Mouse (Mus musculus) embryonic facial prominence, embryonic 12.5 days (tissue): ENCODE data around the gene Spats2l. TPM values are rescaled to one million over a fixed set of nuclear protein-coding genes. Genes with fewer than 3 reads are reported as not detected.

Experiments
- ATAC-seq: fragments of 200-750 bp; cut with Nextera tagmentation; 2 replicates; pipeline ENCODE4 v1.8.0; 2017; ENCODE audit not compliant: insufficient number of reproducible peaks, insufficient read depth, low FRiP score, low TSS enrichment
- H3K27ac ChIP-seq: fragments of 300-500 bp; sonication (generic); 2 replicates; pipeline ENCODE4 v1.5.1; 2016; ENCODE audit warnings: mild to moderate bottlenecking
- H3K27me3 ChIP-seq: fragments of 300-500 bp; sonication (generic); 2 replicates; pipeline ENCODE4 v1.6.1; 2016; ENCODE audit warnings: mild to moderate bottlenecking, moderate library complexity
- H3K36me3 ChIP-seq: fragments of 300-500 bp; sonication (generic); 2 replicates; pipeline ENCODE4 v1.6.1; 2016; ENCODE audit warnings: mild to moderate bottlenecking
- H3K4me1 ChIP-seq: fragments of 300-500 bp; sonication (generic); 2 replicates; pipeline ENCODE4 v1.6.1; 2016
- H3K4me2 ChIP-seq: fragments of 300-500 bp; sonication (generic); replicated peaks from 2 replicates; pipeline ENCODE4 v1.6.1; 2016; ENCODE audit warnings: mild to moderate bottlenecking, moderate library complexity
- H3K4me3 ChIP-seq: fragments of 300-500 bp; sonication (generic); 2 replicates; pipeline ENCODE4 v1.5.1; 2016; ENCODE audit warnings: mild to moderate bottlenecking
- H3K9ac ChIP-seq: fragments of 300-500 bp; sonication (generic); 2 replicates; pipeline ENCODE4 v1.6.1; 2016; ENCODE audit warnings: mild to moderate bottlenecking, moderate library complexity
- H3K9me3 ChIP-seq: fragments of 300-500 bp; sonication (generic); 2 replicates; pipeline ENCODE4 v1.6.1; 2016; ENCODE audit warnings: mild to moderate bottlenecking, moderate library complexity
- WGBS: fragments of 180-500 bp; shearing (Covaris S2); methylation state at CpG from one replicate; pipeline ENCODE4 v1.1.7; 2016; 5-methylcytosine and 5-hydroxymethylcytosine counted together
- polyA plus RNA-seq: library from polyadenylated mRNA; unstranded; fragments of >200 nt; fragmentation: Nextera tagmentation; extraction: Ambion mirVana; gene quantifications from 2 replicates; pipeline ENCODE4 v1.2.1, GENCODE M21; 2016

The Spats2l gene
- polyA plus RNA-seq, 1 experiment from 2014 or later: 109 TPM

GRCm38 (mm10) chr1:57862024-57862423, 88.1 kb downstream of the Spats2l start:
- no peak overlapping the region for H3K27ac ChIP-seq
- H3K4me3 ChIP-seq: no peak overlapping the region
- H3K4me2 ChIP-seq: no peak overlapping the region
- 38% methylated on average over 4 of the region's 4 CpGs for WGBS
- no peaks in the 10 kb centered on the region for H3K9me3 ChIP-seq
- ATAC-seq: no peak
- no peaks in the 10 kb centered on the region for H3K36me3 ChIP-seq
- H3K9ac ChIP-seq: no peak overlapping the region
- H3K27me3 ChIP-seq: no peaks in the 10 kb centered on the region
- no peaks in the 10 kb centered on the region; the same call in 1 of the 2 replicates for H3K4me1 ChIP-seq

GRCm38 (mm10) chr1:57868651-57869050, 94.7 kb downstream of the Spats2l start:
- Histone ChIP-seq H3K9me3 (no peaks in the 10 kb centered on the region), H3K4me3 (no peak overlapping the region), H3K36me3 (no peaks in the 10 kb centered on the region), H3K4me2 (no peak overlapping the region), H3K27ac (no peak overlapping the region), H3K27me3 (no peaks in the 10 kb centered on the region), H3K4me1 (no peaks in the 10 kb centered on the region; the same call in 1 of the 2 replicates), H3K9ac (no peak overlapping the region)
- WGBS: 78% methylated on average over 13 of the region's 13 CpGs
- no peak for ATAC-seq

- ATAC-seq: no peak
- no peaks in the 10 kb centered on the region for H3K27me3 ChIP-seq
- WGBS: 54% methylated on average over 3 of the region's 3 CpGs
Measured at GRCm38 (mm10) chr1:57872006-57872405, 98.0 kb downstream of the Spats2l start.

GRCm38 (mm10) chr1:57873996-57874395, 100.0 kb downstream of the Spats2l start:
- H3K27ac ChIP-seq: no peak overlapping the region
- no peaks in the 10 kb centered on the region for H3K27me3 ChIP-seq
- 88% methylated on average over 7 of the region's 7 CpGs for WGBS
- ATAC-seq: no peak
- no peak overlapping the region for H3K4me2 ChIP-seq
- H3K9ac ChIP-seq: no peak overlapping the region
- 0 out of 2 replicates have a peak, but pooled peaks cover 2% of the 10 kb centered on the region for H3K4me1 ChIP-seq
- H3K9me3 ChIP-seq: no peaks in the 10 kb centered on the region
- no peak overlapping the region for H3K4me3 ChIP-seq
- no peaks in the 10 kb centered on the region for H3K36me3 ChIP-seq

More at GRCm38 (mm10) chr1:57872006-57872405, 98.0 kb downstream of the Spats2l start:
- no peaks in the 10 kb centered on the region for H3K4me1 ChIP-seq
- H3K27ac ChIP-seq: no peak overlapping the region
- H3K36me3 ChIP-seq: no peaks in the 10 kb centered on the region
- no peak overlapping the region for H3K4me2 ChIP-seq
- H3K9ac ChIP-seq: no peak overlapping the region
- H3K9me3 ChIP-seq: no peaks in the 10 kb centered on the region
- H3K4me3 ChIP-seq: no peak overlapping the region

- no peaks in the 10 kb centered on the region for H3K9me3 ChIP-seq
- 0 out of 2 replicates have a peak, but pooled peaks cover 2% of the 10 kb centered on the region for H3K4me1 ChIP-seq
- no peak overlapping the region for H3K27ac ChIP-seq
- H3K36me3 ChIP-seq: no peaks in the 10 kb centered on the region
- 78% methylated on average over 6 of the region's 6 CpGs for WGBS
- no peak overlapping the region for H3K9ac ChIP-seq
- no peak for ATAC-seq
- H3K4me3 ChIP-seq: no peak overlapping the region
- no peak overlapping the region for H3K4me2 ChIP-seq
- H3K27me3 ChIP-seq: no peaks in the 10 kb centered on the region
Measured at GRCm38 (mm10) chr1:57875109-57875508, 101.1 kb downstream of the Spats2l start.

GRCm38 (mm10) chr1:57875512-57875911, 101.5 kb downstream of the Spats2l start:
- no peaks in the 10 kb centered on the region for H3K36me3 ChIP-seq
- H3K4me1 ChIP-seq: 0 out of 2 replicates have a peak, but pooled peaks cover 2% of the 10 kb centered on the region
- no peak overlapping the region for H3K4me3 ChIP-seq
- WGBS: 52% methylated on average over 7 of the region's 7 CpGs
- H3K9ac ChIP-seq: no peak overlapping the region
- no peak overlapping the region for H3K27ac ChIP-seq
- no peak for ATAC-seq
- H3K9me3 ChIP-seq: no peaks in the 10 kb centered on the region
- no peak overlapping the region for H3K4me2 ChIP-seq
- no peaks in the 10 kb centered on the region for H3K27me3 ChIP-seq

GRCm38 (mm10) chr1:57878957-57879356, 105.0 kb downstream of the Spats2l start:
- H3K4me1 ChIP-seq: 0 out of 2 replicates have a peak, but pooled peaks cover 2% of the 10 kb centered on the region
- H3K36me3 ChIP-seq: peaks cover 4% of the 10 kb centered on the region; the same call in 1 of the 2 replicates
- no peak overlapping the region for H3K4me2 ChIP-seq
- H3K27ac ChIP-seq: no peak overlapping the region
- no peak for ATAC-seq
- no peaks in the 10 kb centered on the region for H3K27me3 ChIP-seq
- no peak overlapping the region for H3K4me3 ChIP-seq
- WGBS: 88% methylated on average over 6 of the region's 6 CpGs
- no peaks in the 10 kb centered on the region for H3K9me3 ChIP-seq
- no peak overlapping the region for H3K9ac ChIP-seq

GRCm38 (mm10) chr1:57884867-57885266, 110.9 kb downstream of the Spats2l start:
- H3K4me1 ChIP-seq: no peaks in the 10 kb centered on the region
- H3K4me3 ChIP-seq: no peak overlapping the region
- ATAC-seq: peak; percentile 22; the same call in 1 of the 2 replicates
- H3K9ac ChIP-seq: no peak overlapping the region
- H3K4me2 ChIP-seq: no peak overlapping the region
- WGBS: 72% methylated on average over 2 of the region's 2 CpGs
- no peaks in the 10 kb centered on the region for H3K9me3 ChIP-seq
- peaks cover 16% of the 10 kb centered on the region; the same call in 1 of the 2 replicates for H3K36me3 ChIP-seq
- no peak overlapping the region for H3K27ac ChIP-seq
- H3K27me3 ChIP-seq: no peaks in the 10 kb centered on the region

- ATAC-seq: no peak
- H3K4me3 ChIP-seq: no peak overlapping the region
- no peak overlapping the region for H3K4me2 ChIP-seq
- no peak overlapping the region for H3K27ac ChIP-seq
- no peak overlapping the region for H3K9ac ChIP-seq
- H3K4me1 ChIP-seq: no peaks in the 10 kb centered on the region
- 52% methylated on average over 5 of the region's 5 CpGs for WGBS
- H3K9me3 ChIP-seq: no peaks in the 10 kb centered on the region
- peaks cover 13% of the 10 kb centered on the region; the same call in 1 of the 2 replicates for H3K36me3 ChIP-seq
- no peaks in the 10 kb centered on the region for H3K27me3 ChIP-seq
Measured at GRCm38 (mm10) chr1:57889803-57890202, 115.8 kb downstream of the Spats2l start.

GRCm38 (mm10) chr1:57890259-57890902, 116.4 kb downstream of the Spats2l start:
- no peak overlapping the region for H3K4me3 ChIP-seq
- no peaks in the 10 kb centered on the region for H3K27me3 ChIP-seq
- no peaks in the 10 kb centered on the region for H3K9me3 ChIP-seq
- peaks cover 13% of the 10 kb centered on the region; the same call in 1 of the 2 replicates for H3K36me3 ChIP-seq
- ATAC-seq: no peak
- H3K27ac ChIP-seq: no peak overlapping the region
- H3K4me2 ChIP-seq: no peak overlapping the region
- WGBS: 25% methylated on average over 5 of the region's 5 CpGs
- H3K9ac ChIP-seq: no peak overlapping the region
- H3K4me1 ChIP-seq: no peaks in the 10 kb centered on the region

- Histone ChIP-seq H3K4me2 (no peak overlapping the region), H3K4me1 (no peaks in the 10 kb centered on the region), H3K9ac (no peak overlapping the region), H3K4me3 (no peak overlapping the region), H3K36me3 (peaks cover 11% of the 10 kb centered on the region; the same call in 1 of the 2 replicates), H3K27me3 (no peaks in the 10 kb centered on the region), H3K27ac (no peak overlapping the region), H3K9me3 (no peaks in the 10 kb centered on the region)
- WGBS: 84% methylated on average over 8 of the region's 8 CpGs
- ATAC-seq: no peak
Measured at GRCm38 (mm10) chr1:57890903-57891267, 116.9 kb downstream of the Spats2l start.

- Histone ChIP-seq H3K9ac (no peak overlapping the region), H3K36me3 (peaks cover 7% of the 10 kb centered on the region; the same call in 1 of the 2 replicates)
Measured at GRCm38 (mm10) chr1:57901494-57901893, 127.5 kb downstream of the Spats2l start.

More at GRCm38 (mm10) chr1:57901494-57901893, 127.5 kb downstream of the Spats2l start:
- peaks cover 8% of the 10 kb centered on the region; the same call in 1 of the 2 replicates for H3K4me1 ChIP-seq
- no peak overlapping the region for H3K4me2 ChIP-seq
- H3K9me3 ChIP-seq: no peaks in the 10 kb centered on the region
- H3K4me3 ChIP-seq: no peak overlapping the region
- no peaks in the 10 kb centered on the region for H3K27me3 ChIP-seq
- no peak overlapping the region for H3K27ac ChIP-seq
- ATAC-seq: no peak
- 91% methylated on average over 3 of the region's 3 CpGs for whole genome bisulfite sequencing
